Mouse (Mus musculus) kidney, adult 11 months (tissue): ENCODE measurements around the gene Spata13.

Source experiments
- DNase-seq: peaks from one replicate; pipeline ENCODE4 v3.0.0; 2022

The Spata13 gene

GRCm38 (mm10) chr14:60797596-60797995 is 163.8 kb downstream of the Spata13 start:
- no peak for DNase-seq

- no peak for DNase-seq
Observed at GRCm38 (mm10) chr14:60798721-60799120, 164.9 kb downstream of the Spata13 start.

- DNase-seq: no peak
Observed at GRCm38 (mm10) chr14:60799762-60800728, 166.2 kb downstream of the Spata13 start.

- no peak for DNase-seq
Observed at GRCm38 (mm10) chr14:60802026-60802425, 168.2 kb downstream of the Spata13 start.

GRCm38 (mm10) chr14:60804978-60805377 is 171.2 kb downstream of the Spata13 start:
- no peak for DNase-seq

- DNase-seq: no peak
Observed at GRCm38 (mm10) chr14:60805871-60806270, 172.1 kb downstream of the Spata13 start.

GRCm38 (mm10) chr14:60806891-60807344 is 173.1 kb downstream of the Spata13 start:
- DNase-seq: no peak

GRCm38 (mm10) chr14:60809881-60810280 is 176.1 kb downstream of the Spata13 start:
- DNase-seq: no peak

GRCm38 (mm10) chr14:60811547-60811946 is 177.7 kb downstream of the Spata13 start:
- DNase-seq: no peak
